Mouse (Mus musculus) small intestine, adult 2 months (tissue): ENCODE data around the gene Angptl4.

Source experiments
- CTCF ChIP-seq: fragments of 200-500 bp; IDR thresholded peaks from 2 replicates; pipeline ENCODE4 v1.5.1; 2012; ENCODE audit warnings: low read depth, mild to moderate bottlenecking, control low read depth, inconsistent platforms, low read length, moderate library complexity, mixed read lengths; ENCODE audit not compliant: insufficient replicate concordance, insufficient read length; ENCODE audit errors: extremely low read depth
- POLR2A ChIP-seq: fragments of 200-500 bp; IDR thresholded peaks from 2 replicates; pipeline ENCODE4 v1.6.1; 2012; ENCODE audit warnings: low read depth, mild to moderate bottlenecking, control low read depth, inconsistent platforms, low read length, moderate library complexity

DNA sequence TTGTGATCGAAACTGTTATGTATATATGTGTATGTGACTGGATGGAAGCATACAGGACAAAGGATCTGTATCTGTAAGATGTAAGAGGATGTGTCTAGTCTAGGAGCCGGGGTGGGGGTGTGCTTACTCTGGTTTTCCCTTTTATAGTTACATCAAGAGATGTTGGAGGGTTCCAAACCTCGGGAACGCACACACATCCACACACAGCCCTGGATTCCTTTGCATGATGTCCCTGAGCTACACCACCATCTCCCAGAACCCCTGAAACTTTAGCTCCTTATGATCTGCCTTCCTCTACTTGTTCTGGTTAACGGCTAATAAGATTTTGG is 1.7 kb downstream of the Angptl4 start:
- no peak for TF ChIP-seq CTCF
- no peak for TF ChIP-seq POLR2A
